Mouse (Mus musculus) retina, adult 2 months (tissue): Measurements from ENCODE around the gene Cenpu.
A peak's percentile ranks its signal among the peaks of the same experiment; 100 is the strongest.

ENCODE experiments used
- DNase-seq: peaks from one replicate; pipeline ENCODE4 v3.0.0-alpha.2; 2012; ENCODE audit warnings: low read depth, low spot score

Cenpu gene

DNA sequence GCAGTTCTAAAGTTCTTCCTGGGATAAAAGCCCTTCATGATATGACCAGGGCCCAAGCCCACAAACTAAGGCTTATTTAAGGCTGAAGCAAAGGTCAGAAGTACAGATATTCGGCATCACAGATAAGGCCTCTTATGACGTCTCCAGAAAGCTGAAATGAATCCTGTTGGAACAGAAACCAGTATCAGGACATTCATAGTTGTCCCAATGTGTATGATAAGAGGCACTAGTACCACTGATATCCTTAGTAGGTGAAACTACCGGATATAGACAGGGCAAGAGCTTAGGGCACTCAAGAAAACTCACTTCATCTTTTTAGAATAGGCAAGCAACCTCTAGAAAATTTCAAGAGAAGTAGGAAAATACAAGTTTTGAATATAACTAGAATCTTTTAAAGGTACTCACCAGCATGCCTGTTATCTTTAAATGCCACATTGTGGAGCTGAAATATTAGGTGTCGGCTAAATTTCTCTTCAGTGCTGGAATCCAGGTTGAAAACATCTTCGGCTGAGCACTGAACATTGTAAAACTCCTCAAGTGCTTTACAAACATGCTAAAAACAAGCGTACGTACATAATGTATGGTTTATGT lies 47.6 kb downstream of the Cenpu start:
- no peak for DNase-seq

DNA sequence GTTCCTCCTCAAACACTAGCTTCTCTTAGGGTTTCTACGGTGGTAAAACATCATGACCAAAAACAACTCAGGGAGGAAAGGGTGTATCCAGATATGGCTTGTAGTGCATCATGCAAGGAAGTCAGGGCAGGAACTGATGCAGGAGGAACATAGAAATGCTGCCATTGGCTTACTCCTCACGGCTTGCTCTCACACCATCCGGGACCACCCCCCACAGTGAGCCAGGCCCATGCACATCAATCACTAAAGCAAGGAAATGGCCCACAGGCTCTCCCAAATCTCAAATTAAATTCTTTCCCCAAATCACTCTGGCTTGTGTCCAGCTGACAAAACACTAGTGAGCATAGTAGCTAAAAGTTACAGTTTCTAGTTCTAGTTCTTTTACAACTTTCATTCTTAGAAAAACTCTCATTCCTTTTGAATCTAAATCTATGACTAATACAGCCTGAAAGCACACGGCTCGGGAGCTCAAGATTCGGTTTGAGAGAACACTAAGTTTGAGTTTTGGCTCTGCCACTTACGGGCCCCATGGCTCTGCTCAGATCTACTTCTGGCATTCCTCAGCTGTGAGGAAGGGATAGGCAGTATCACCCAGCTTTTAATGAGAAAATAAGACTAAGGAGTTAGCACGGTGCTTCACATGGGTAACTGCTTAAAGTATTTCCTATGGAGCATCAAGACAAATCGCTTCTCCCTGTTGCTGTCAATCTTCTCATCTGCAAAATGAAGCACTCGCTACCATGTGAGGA lies 49.3 kb downstream of the Cenpu start:
- no peak for DNase-seq

DNA sequence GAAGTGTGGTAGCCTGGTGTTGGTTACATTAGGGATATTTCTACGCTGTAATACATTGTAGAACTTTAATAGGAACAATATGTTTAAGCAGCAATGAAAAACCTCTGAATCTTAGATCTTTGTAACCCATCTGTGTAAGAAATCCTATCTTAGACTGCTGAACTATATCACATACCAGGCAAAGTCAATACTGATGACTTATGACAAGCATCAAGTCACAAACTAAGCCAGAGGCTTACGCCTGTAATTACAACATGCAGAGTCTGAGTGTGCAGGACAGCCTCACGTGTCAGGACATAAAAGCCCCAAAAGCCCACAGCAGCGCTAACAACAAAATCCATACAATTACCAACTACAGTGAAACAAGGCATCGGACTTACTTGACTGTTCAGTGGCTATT lies 51.8 kb downstream of the Cenpu start:
- no peak for DNase-seq

DNA sequence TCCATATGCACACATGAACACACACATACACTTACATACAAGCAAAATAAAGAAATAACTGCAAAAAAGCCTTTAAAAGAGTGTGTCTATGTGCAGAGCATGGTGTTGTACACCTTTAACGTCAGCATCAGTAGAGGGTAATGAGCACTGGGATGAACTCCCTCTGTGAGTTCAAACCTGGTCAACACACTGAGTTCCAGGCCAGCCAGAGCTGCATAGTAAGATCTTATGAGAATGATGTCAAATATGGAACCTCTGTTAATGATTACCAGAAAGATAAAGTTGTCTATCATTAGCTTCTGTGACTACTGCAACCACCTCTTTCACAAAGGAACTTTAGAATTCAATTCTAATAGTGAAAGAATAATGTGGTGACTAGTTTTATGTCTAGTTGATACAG lies 55.1 kb downstream of the Cenpu start:
- DNase-seq: no peak

DNA sequence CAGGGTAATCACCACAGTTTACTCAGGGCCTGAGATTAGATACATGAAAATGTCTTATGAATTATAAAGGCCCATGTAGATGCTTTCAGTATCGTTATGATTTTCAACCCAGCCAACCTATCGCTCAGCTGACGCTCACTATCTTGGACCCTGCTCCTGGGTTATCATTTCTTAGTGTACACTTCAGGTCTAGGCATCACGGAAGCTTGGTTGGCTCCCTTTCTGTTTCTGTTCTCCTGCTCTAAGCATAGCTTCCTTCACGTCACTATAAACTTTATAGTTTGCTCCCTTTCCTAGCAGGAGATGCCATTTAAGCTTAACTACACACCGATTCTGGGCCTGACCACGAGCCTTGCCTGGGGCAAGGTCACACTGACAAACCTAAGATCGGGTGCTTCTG lies 59.7 kb downstream of the Cenpu start:
- DNase-seq: no peak

DNA sequence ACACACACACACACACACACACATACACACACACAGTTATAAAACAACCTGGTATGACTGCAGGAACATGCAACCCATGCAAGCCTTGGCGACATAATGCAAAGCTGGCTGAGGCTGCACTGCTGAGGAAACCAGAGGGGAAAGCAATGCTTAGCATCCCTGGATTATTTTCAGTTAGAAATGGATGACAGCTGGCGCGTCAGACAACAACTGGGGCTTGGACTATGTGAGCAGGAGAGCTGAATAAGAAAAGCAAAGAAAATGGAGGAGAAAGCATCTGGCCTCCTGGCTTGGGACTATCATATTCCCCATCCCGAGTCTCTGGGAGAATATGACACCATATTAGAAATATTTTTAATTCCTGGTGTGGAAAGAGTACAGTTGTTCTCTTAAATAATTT lies 61.1 kb downstream of the Cenpu start:
- no peak for DNase-seq

DNA sequence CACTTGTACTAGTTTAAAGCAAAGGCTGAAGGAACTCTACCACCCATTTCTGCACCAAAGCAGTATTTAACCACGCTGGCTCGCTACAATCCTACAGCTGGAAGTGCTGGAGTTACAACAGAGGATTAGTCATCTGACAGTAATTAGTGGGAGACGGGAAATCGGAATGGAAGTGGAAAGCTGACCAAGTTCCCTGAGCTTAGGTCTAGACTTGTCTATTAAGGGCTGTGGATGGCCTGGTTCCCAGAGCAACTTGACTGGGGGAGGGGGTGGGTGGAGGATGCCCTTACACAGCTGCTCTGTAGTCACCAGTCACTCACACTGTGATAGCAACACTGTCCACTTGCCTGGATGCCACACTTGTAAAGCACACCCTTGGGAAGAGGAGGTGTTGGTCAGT lies 61.5 kb downstream of the Cenpu start:
- DNase-seq: no peak

DNA sequence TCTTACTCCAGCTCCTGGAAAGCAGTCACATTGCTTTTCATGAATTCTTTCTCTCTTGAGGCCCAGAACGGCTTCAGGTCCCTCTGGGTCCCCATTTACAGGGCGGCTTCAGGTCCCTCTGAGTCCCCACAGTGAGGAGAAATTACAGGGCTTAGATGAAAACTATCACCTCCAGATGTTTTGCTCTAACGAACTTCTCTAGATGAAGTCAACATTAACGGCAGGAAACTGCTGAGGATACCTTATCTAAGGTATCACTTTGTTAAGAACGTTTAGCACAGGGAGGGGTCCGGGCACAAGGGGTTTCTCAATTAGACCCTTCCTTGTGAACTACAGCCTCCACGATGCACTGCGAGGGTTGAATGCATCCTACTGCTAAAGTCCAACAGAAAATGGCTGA lies 64.1 kb downstream of the Cenpu start:
- no peak for DNase-seq

DNA sequence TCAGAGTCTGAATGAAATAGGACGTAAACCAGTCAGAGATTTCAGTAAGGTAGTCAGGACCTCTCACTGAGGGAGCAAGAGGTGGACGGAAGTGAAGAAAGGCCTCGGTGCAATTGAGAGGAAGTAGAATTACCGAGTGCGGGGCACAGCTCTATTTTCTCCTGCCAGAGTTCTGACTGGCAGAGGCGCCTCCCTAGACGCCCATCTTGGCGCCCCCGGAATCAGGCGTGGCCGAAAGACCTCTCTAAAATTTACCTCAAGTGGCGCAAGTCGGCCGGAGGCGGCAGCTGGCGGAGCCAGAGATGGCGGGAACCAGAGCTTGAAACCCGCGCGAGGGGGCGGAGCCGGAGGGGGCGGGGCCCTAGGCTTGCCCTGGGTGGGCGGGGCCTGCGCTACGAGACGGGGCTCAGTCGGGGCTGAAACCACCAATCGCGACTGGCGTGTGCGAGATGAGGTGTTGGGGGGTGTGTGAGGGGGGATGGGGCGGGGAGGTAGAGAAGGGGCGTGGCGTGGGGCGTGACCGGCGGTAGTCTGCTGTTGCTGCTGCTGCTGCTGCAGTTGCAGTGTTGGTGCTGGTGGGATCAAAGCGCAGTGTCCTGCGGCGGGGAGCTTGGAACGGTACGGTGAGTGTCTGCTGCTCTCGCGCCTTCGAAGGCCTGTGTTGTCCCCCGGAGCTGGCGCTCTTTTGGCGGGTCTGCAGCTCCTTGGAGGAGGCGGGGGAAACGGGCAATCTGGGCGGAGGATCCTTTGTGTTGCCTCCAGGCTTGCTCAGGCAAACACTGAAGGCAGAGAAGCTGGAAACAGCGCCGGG lies 65.3 kb downstream of the Cenpu start, which contains the start of the genes Primpol and Casp3:
Gene Primpol (minus strand): TSS at position 334 of the 811 bp plus-strand sequence.
Gene Casp3 (plus strand): TSS at position 413 of the 811 bp plus-strand sequence.
- DNase-seq: peak; percentile 88

DNA sequence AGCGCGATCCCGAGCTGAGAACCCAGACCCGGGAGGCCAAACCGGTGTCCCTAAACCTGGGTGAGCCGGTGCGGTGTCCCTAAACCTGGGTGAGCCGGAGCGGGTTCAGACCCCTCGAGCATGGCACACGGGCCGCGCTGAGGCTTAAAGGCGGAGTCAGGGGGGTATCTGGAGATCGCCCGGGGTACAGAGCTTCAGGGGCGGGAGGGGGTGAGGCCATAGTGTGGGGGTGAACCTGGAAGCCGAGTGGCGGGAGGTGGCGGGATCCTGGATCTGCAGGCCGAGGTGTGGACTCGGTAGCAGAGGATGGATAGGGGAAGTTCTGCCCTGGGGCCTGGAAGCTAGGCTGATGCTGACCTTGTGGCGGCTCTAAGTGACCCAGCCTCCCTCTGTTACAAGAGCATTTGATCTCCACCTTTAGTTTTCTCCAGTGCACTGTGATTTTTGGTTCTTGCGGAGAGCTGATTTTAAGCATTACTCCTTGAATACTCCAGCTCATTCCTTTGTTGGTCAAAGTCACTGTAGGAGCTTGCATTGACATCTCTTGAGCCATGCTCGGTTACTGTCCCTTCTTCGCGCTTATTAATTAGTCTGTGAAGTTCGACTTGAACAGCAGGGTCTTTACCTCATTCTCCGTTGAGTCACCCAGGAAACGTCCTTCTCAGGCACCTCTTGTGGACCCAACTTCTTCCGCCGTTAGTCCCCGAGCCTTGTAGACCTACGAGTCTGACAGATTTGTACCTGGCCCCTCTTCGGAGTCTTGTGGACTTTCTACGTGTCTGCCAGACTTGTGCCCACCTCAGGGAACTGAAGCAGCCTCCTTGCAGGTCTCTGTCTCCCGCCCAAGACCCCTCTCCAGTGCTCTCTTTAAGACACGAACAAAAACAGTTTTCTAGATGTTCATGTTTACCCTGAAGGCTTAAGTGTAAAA lies 66.1 kb downstream of the Cenpu start:
- DNase-seq: no peak

DNA sequence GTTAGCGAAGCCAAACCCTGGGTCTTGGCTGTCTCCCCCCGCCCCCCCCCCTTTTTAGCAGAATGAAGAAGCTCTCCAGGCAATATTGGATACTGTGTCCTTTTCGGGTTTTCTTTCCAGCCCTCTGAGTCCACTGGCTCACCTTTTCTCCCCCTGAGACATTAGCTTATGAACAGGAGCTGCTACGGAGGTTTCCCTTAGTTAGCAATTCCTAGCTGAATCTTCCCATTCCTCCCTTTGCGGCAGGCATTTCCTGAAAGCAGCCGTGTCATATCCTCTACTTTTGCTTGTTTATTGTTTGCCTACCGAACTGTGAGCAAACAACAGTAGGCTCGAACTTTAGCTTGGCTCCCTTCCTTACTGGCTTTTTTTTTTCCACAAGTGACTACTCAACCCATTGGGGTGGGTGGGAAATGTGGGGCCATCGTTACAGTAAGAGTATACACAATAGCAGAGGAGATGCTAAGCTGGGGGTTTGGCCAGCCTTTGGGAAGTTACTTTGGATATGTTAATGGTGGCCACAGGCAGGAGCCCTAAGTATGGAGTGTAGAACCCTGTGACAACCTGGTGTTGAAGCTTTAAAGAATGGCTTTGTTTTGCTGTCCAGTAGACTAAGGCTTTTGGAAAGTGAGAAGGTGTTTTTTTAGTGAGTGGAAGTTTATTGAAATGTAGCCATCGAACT lies 67.0 kb downstream of the Cenpu start:
- DNase-seq: no peak

DNA sequence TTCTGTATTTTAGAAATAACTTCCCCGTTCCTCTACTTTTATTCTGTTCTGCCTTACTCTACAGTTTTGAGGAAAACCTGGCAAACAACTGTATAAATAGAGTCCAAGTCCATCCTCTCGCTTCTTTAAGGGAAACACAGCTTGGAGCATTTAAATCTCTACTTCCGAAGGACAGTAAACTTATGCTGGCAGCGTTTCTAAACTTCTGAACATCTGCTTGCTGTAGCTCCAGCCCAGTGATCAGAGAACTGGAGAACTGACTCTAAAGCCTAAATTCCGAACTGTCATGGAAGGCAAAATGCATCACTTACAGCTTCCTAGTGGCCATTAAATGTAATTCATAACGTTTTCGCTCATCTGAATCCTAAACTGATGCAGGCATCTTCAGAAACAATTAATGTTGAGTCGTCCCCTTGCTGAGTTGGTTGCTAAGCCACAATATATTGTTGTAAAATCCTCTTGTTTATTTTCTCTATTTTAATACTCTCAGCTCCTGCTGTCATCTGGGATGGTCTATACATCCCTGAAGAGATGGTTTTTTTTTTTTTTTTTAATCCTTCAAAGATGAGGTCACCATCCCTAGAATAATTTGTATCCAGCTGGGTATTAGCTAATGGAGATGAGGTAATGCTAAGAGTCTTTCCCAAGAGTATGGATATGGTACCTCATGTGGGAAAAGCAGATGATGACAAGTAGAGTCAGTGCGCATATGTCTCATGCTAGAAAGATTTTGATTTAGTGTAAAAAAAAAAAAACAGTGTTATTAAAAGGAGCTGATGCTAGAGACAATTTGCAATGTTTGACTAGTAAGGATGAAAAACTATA lies 70.8 kb downstream of the Cenpu start:
- no peak for DNase-seq

DNA sequence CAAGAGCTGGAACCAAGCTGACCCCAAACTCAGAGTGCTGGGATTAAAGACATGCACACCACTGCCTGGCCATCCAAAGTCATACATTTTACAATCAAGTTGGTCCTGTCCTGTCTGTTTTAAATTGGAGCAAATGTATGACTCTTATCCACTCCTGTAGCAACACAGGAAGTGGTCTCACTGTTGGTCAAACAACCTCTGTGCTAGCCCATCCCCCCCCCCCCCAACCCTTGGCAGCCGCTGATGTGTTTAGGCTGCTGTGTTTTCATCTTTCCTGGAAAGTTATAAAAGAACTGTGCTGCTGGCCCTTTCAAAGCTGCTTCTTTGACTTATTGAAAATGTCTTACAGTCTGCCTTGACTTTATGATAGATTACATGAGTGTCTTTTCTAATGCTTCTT lies 73.3 kb downstream of the Cenpu start:
- no peak for DNase-seq

DNA sequence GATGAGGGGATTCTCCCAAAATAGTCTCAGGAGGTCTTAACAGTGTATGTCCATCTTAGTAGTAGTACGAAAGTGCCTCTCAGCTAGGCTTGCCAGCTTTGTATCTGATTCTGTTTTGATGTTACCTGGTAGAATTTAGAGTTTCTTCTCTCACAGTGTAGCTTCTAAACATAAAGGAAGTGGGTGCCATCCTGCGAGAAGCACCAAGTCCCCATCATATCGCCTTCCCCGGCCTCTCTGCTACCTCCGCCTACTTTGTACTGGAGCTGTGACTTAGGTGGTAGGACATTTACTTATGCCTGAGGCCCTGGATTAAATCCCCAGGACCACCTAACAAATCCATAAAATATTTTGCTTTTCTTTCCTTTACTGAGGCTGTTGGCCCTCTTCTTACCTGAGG lies 74.8 kb downstream of the Cenpu start:
- no peak for DNase-seq

DNA sequence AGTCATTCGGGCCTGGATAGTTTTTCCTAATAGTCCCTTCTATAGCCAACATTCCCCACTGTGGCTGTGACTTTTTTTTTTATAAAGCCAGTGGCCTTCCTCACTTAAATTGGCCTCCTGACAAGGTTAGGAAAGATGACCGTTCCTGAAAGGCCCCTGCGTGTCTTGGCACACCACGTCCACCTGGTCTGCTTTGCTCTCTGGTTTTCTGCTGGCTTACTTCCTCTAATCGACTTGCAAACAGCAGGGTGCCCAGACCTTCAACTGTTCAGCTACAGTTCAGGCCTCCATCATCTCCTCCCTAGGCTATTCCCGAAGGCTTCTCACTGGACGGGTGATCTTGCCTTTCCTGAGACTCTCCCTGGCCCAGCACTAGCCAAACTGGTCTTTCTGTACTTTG lies 76.1 kb downstream of the Cenpu start:
- no peak for DNase-seq

DNA sequence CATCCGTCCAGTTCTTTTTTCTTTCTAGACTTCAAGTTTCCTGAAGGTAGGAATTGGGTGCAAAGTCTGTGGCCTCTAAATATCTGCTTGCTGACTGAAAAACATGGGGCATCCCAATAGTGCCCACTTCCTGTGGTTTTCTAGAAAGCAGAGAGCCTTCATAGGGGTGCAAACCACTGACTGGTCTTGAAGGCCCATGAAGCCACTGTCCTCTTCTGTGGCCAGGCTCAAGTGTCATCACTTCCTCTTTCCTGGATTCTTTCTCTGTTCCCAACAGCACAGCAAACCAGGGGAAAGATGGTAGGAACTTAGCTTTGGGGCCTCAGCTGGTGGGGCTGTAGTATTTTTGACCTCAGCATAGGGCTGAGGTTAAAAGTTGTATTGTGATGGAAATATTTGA lies 76.8 kb downstream of the Cenpu start:
- no peak for DNase-seq
